Mouse (Mus musculus): ENCODE data around the gene C87436.
"Not testable (repeated sequence)": the region's sequence is repeated elsewhere in the genome, so short reads cannot be mapped to it uniquely, and the experiment has no call there.

The C87436 gene

GRCm38 (mm10) chr6:86481871-86482270 is 43.7 kb downstream of the C87436 start:
- DNase-seq (ENCODE audit: low spot score) = no peak

- no peak for DNase-seq (ENCODE audit: low spot score)
These were observed 47.9 kb downstream of the C87436 start for GRCm38 (mm10) chr6:86485943-86486640.

- DNase-seq (ENCODE audit: low spot score) = peak; percentile 88
These were observed 49.4 kb downstream of the C87436 start for GRCm38 (mm10) chr6:86487358-86488148.

- DNase-seq (ENCODE audit: low spot score) = no peak
These were observed 49.9 kb downstream of the C87436 start for GRCm38 (mm10) chr6:86488149-86488485.

- DNase-seq (ENCODE audit: low spot score) = no peak
These were observed 51.8 kb downstream of the C87436 start for GRCm38 (mm10) chr6:86489945-86490344.

GRCm38 (mm10) chr6:86490413-86490812 is 52.2 kb downstream of the C87436 start:
- not testable (repeated sequence) for DNase-seq (ENCODE audit: low spot score)

GRCm38 (mm10) chr6:86493469-86494263 is 55.5 kb downstream of the C87436 start:
- DNase-seq (ENCODE audit: low spot score) = no peak

GRCm38 (mm10) chr6:86494767-86495166 is 56.6 kb downstream of the C87436 start:
- DNase-seq (ENCODE audit: low spot score) = no peak

- no peak for DNase-seq (ENCODE audit: low spot score)
These were observed 57.5 kb downstream of the C87436 start for GRCm38 (mm10) chr6:86495661-86496060.

- no peak for DNase-seq (ENCODE audit: low spot score)
These were observed 58.0 kb downstream of the C87436 start for GRCm38 (mm10) chr6:86496127-86496526.

GRCm38 (mm10) chr6:86496585-86496984 is 58.4 kb downstream of the C87436 start:
- no peak for DNase-seq (ENCODE audit: low spot score)

GRCm38 (mm10) chr6:86497071-86497815 is 59.1 kb downstream of the C87436 start:
- DNase-seq (ENCODE audit: low spot score) = peak; percentile 71

GRCm38 (mm10) chr6:86497942-86498732 is 60.0 kb downstream of the C87436 start:
- no peak for DNase-seq (ENCODE audit: low spot score)

- no peak for DNase-seq (ENCODE audit: low spot score)
These were observed 61.5 kb downstream of the C87436 start for GRCm38 (mm10) chr6:86499571-86500109.

GRCm38 (mm10) chr6:86503513-86503912 is 65.3 kb downstream of the C87436 start:
- DNase-seq (ENCODE audit: low spot score) = no peak

- no peak for DNase-seq (ENCODE audit: low spot score)
These were observed 67.5 kb downstream of the C87436 start for GRCm38 (mm10) chr6:86505671-86506070.

- DNase-seq (ENCODE audit: low spot score) = no peak
These were observed 68.1 kb downstream of the C87436 start for GRCm38 (mm10) chr6:86506309-86506708.

GRCm38 (mm10) chr6:86507116-86507515 is 68.9 kb downstream of the C87436 start:
- DNase-seq (ENCODE audit: low spot score) = no peak

GRCm38 (mm10) chr6:86508736-86509135 is 70.6 kb downstream of the C87436 start:
- DNase-seq (ENCODE audit: low spot score) = no peak

- DNase-seq (ENCODE audit: low spot score) = no peak
These were observed 71.2 kb downstream of the C87436 start for GRCm38 (mm10) chr6:86509194-86509865.
